Mouse (Mus musculus) mouse trophoblast stem cell (cell line): Measurements from ENCODE around the gene Npcd.
"Not testable (repeated sequence)": the region's sequence is repeated elsewhere in the genome, so short reads cannot be mapped to it uniquely, and the experiment has no call there.

Experiments
- in situ Hi-C, 2 experiments: fragments of 300-500 bp; cut with MseI, MboI; formaldehyde crosslinking; loops; 2 replicates in 1 of 2; 3 replicates in 1 of 2; pipeline ENCODE4 v1.15.1; 2025

The Npcd gene

GRCm38 (mm10) chr15:79830388-79830787 lies 3.6 kb downstream of the Npcd start:
- in situ Hi-C loops: no loop called here

- in situ Hi-C loops: no loop called here
These were observed 4.6 kb downstream of the Npcd start for GRCm38 (mm10) chr15:79829431-79829830.

GRCm38 (mm10) chr15:79828366-79829035 lies 5.5 kb downstream of the Npcd start:
- in situ Hi-C loops: no loop called here

GRCm38 (mm10) chr15:79827778-79828210 lies 6.2 kb downstream of the Npcd start:
- in situ Hi-C loops: no loop called here

- in situ Hi-C loops: no loop called here
These were observed 6.8 kb downstream of the Npcd start for GRCm38 (mm10) chr15:79827061-79827777.

GRCm38 (mm10) chr15:79826221-79826935 lies 7.7 kb downstream of the Npcd start:
- in situ Hi-C loops: no loop called here

GRCm38 (mm10) chr15:79825146-79825825 lies 8.8 kb downstream of the Npcd start:
- in situ Hi-C loops: no loop called here

- in situ Hi-C loops: no loop called here
These were observed 10.3 kb downstream of the Npcd start for GRCm38 (mm10) chr15:79823588-79824280.

GRCm38 (mm10) chr15:79822265-79823199 lies 11.5 kb downstream of the Npcd start:
- in situ Hi-C loops: no loop called here

- in situ Hi-C loops: no loop called here
These were observed 15.7 kb downstream of the Npcd start for GRCm38 (mm10) chr15:79818325-79818724.

GRCm38 (mm10) chr15:79813666-79814258 lies 20.3 kb downstream of the Npcd start:
- in situ Hi-C loops: no loop called here

GRCm38 (mm10) chr15:79812840-79813239 lies 21.2 kb downstream of the Npcd start:
- in situ Hi-C loops: not testable (repeated sequence)

- in situ Hi-C loops: no loop called here
These were observed 23.0 kb downstream of the Npcd start for GRCm38 (mm10) chr15:79810997-79811396.

GRCm38 (mm10) chr15:79810061-79810460 lies 24.0 kb downstream of the Npcd start:
- in situ Hi-C loops: no loop called here

- in situ Hi-C loops: no loop called here
These were observed 25.4 kb downstream of the Npcd start for GRCm38 (mm10) chr15:79808658-79809057.

- in situ Hi-C loops: no loop called here
These were observed 25.9 kb downstream of the Npcd start for GRCm38 (mm10) chr15:79808114-79808513.

- in situ Hi-C loops: no loop called here
These were observed 27.0 kb downstream of the Npcd start for GRCm38 (mm10) chr15:79807050-79807449.

- in situ Hi-C loops: no loop called here
These were observed 28.8 kb downstream of the Npcd start for GRCm38 (mm10) chr15:79805246-79805645.

- in situ Hi-C loops: no loop called here
These were observed 29.5 kb downstream of the Npcd start, which contains the start of gene Nptxr for GRCm38 (mm10) chr15:79804352-79805071. Gene Nptxr (minus strand): TSS chr15:79804766.
